Mouse (Mus musculus): ENCODE results near the gene Rpl7l1.
"Not testable (repeated sequence)": the region's sequence is repeated elsewhere in the genome, so short reads cannot be mapped to it uniquely, and the experiment has no call there.

The Rpl7l1 gene

GRCm38 (mm10) chr17:46775070-46775469, 7.4 kb downstream of the Rpl7l1 start:
- peak in 1 of 2 experiments; percentile 12 for DNase-seq

- peak in 1 of 2 experiments; percentile 11 for DNase-seq
Observed at GRCm38 (mm10) chr17:46774131-46774472, 8.4 kb downstream of the Rpl7l1 start.

GRCm38 (mm10) chr17:46773278-46774130, 9.0 kb downstream of the Rpl7l1 start:
- DNase-seq = peak in 1 of 2 experiments; percentile 22

GRCm38 (mm10) chr17:46772404-46773277, 9.8 kb downstream of the Rpl7l1 start, which contains the start of gene 2310039H08Rik:
TSS of gene 2310039H08Rik (plus strand) at chr17:46772635.
- DNase-seq = peak; percentile 78 to 82

- no peak for DNase-seq
Observed at GRCm38 (mm10) chr17:46772038-46772403, 10.5 kb downstream of the Rpl7l1 start.

- peak in 1 of 2 experiments; percentile 9 for DNase-seq
Observed at GRCm38 (mm10) chr17:46771616-46772015, 10.9 kb downstream of the Rpl7l1 start.

- DNase-seq = no peak
Observed at GRCm38 (mm10) chr17:46771025-46771424, 11.4 kb downstream of the Rpl7l1 start.

GRCm38 (mm10) chr17:46770546-46770945, 11.9 kb downstream of the Rpl7l1 start:
- DNase-seq = no peak

GRCm38 (mm10) chr17:46767868-46768267, 14.6 kb downstream of the Rpl7l1 start:
- DNase-seq = peak in 1 of 2 experiments; percentile 28

GRCm38 (mm10) chr17:46764916-46765315, 17.6 kb downstream of the Rpl7l1 start:
- DNase-seq = not testable (repeated sequence)

- no peak for DNase-seq
Observed at GRCm38 (mm10) chr17:46763544-46763943, 18.9 kb downstream of the Rpl7l1 start, which contains the start of gene Ptcra. TSS of gene Ptcra (minus strand) at chr17:46763712.

GRCm38 (mm10) chr17:46758753-46759152, 23.7 kb downstream of the Rpl7l1 start:
- DNase-seq = no peak

- DNase-seq = peak; percentile 97 to 98
Observed at GRCm38 (mm10) chr17:46751794-46752556, 30.5 kb downstream of the Rpl7l1 start, which contains the start of gene Cnpy3. TSS of gene Cnpy3 (minus strand) at chr17:46752214.

- DNase-seq = peak in 1 of 2 experiments; percentile 41
Observed at GRCm38 (mm10) chr17:46751056-46751793, 31.2 kb downstream of the Rpl7l1 start.

- no peak for DNase-seq
Observed at GRCm38 (mm10) chr17:46750580-46750979, 31.9 kb downstream of the Rpl7l1 start.

GRCm38 (mm10) chr17:46749282-46749681, 33.2 kb downstream of the Rpl7l1 start:
- no peak for DNase-seq

- no peak for DNase-seq
Observed at GRCm38 (mm10) chr17:46747806-46748205, 34.7 kb downstream of the Rpl7l1 start.

- DNase-seq = no peak
Observed at GRCm38 (mm10) chr17:46747234-46747633, 35.2 kb downstream of the Rpl7l1 start.

- no peak for DNase-seq
Observed at GRCm38 (mm10) chr17:46745506-46745905, 37.0 kb downstream of the Rpl7l1 start.

GRCm38 (mm10) chr17:46742986-46743385, 39.5 kb downstream of the Rpl7l1 start:
- DNase-seq = no peak

GRCm38 (mm10) chr17:46741305-46741704, 41.2 kb downstream of the Rpl7l1 start:
- DNase-seq = no peak

- DNase-seq = no peak
Observed at GRCm38 (mm10) chr17:46736160-46736559, 46.3 kb downstream of the Rpl7l1 start.
